Mouse (Mus musculus) brain, adult 2 months (tissue): Measurements from ENCODE around the gene N4bp2.
"Not testable (repeated sequence)": the region's sequence is repeated elsewhere in the genome, so short reads cannot be mapped to it uniquely, and the experiment has no call there.

Experiments used
- DNase-seq: peaks from one replicate; pipeline ENCODE4 v3.0.0; 2011; ENCODE audit warnings: low read depth, low spot score

N4bp2 gene

GRCm38 (mm10) chr5:65763916-65764785, 830 bp downstream of the N4bp2 start:
- peak; percentile 90 for DNase-seq

GRCm38 (mm10) chr5:65764786-65765634, 1.7 kb downstream of the N4bp2 start:
- DNase-seq = peak; percentile 98

GRCm38 (mm10) chr5:65765635-65765911, 2.3 kb downstream of the N4bp2 start:
- DNase-seq = no peak

GRCm38 (mm10) chr5:65768007-65768406, 4.7 kb downstream of the N4bp2 start:
- DNase-seq = no peak

GRCm38 (mm10) chr5:65770065-65770464, 6.7 kb downstream of the N4bp2 start:
- no peak for DNase-seq

- peak; percentile 39 for DNase-seq
These were observed 7.2 kb downstream of the N4bp2 start for GRCm38 (mm10) chr5:65770493-65770892.

GRCm38 (mm10) chr5:65773957-65774356, 10.6 kb downstream of the N4bp2 start:
- DNase-seq = not testable (repeated sequence)

GRCm38 (mm10) chr5:65776166-65776565, 12.8 kb downstream of the N4bp2 start:
- DNase-seq = no peak

- DNase-seq = no peak
These were observed 13.6 kb downstream of the N4bp2 start for GRCm38 (mm10) chr5:65776907-65777306.

- not testable (repeated sequence) for DNase-seq
These were observed 15.7 kb downstream of the N4bp2 start for GRCm38 (mm10) chr5:65778986-65779385.

- no peak for DNase-seq
These were observed 16.2 kb downstream of the N4bp2 start for GRCm38 (mm10) chr5:65779401-65780063.

GRCm38 (mm10) chr5:65781147-65781715, 17.9 kb downstream of the N4bp2 start:
- no peak for DNase-seq

GRCm38 (mm10) chr5:65781769-65782715, 18.7 kb downstream of the N4bp2 start:
- DNase-seq = no peak

- DNase-seq = no peak
These were observed 27.4 kb downstream of the N4bp2 start for GRCm38 (mm10) chr5:65790604-65791225.

- peak; percentile 8 for DNase-seq
These were observed 30.9 kb downstream of the N4bp2 start for GRCm38 (mm10) chr5:65794202-65794601.

- no peak for DNase-seq
These were observed 31.4 kb downstream of the N4bp2 start for GRCm38 (mm10) chr5:65794702-65795101.

- DNase-seq = no peak
These were observed 32.1 kb downstream of the N4bp2 start for GRCm38 (mm10) chr5:65795293-65795993.

GRCm38 (mm10) chr5:65795994-65796298, 32.6 kb downstream of the N4bp2 start:
- no peak for DNase-seq

- DNase-seq = peak; percentile 44
These were observed 60.3 kb downstream of the N4bp2 start for GRCm38 (mm10) chr5:65823601-65824133.

- no peak for DNase-seq
These were observed 63.2 kb downstream of the N4bp2 start for GRCm38 (mm10) chr5:65826476-65826875.
